Mouse (Mus musculus) liver, adult 2 months (tissue): ENCODE measurements around the gene Pdzd2. TPM values are rescaled to one million over a fixed set of nuclear protein-coding genes. Genes with fewer than 3 reads are reported as not detected.

Source experiments
- DNase-seq: peaks from one replicate; pipeline ENCODE4 v3.0.0-alpha.2; 2011; ENCODE audit warnings: low read depth, low spot score; ENCODE audit errors: extremely low read depth
- H3K27ac ChIP-seq: fragments of 200-500 bp; replicated peaks from 2 replicates; pipeline ENCODE4 v1.5.1; 2012; ENCODE audit warnings: low read depth, mild to moderate bottlenecking, control low read depth, inconsistent platforms, low read length; ENCODE audit not compliant: insufficient read depth
- H3K27me3 ChIP-seq: fragments of 200-500 bp; 2 replicates; pipeline ENCODE4 v1.6.1; 2012; ENCODE audit warnings: mild to moderate bottlenecking, moderate library complexity, low read length, inconsistent platforms; ENCODE audit not compliant: control insufficient read depth, insufficient read depth
- H3K36me3 ChIP-seq: fragments of 200-500 bp; 2 replicates; pipeline ENCODE4 v1.6.1; 2012; ENCODE audit warnings: low read length, inconsistent platforms; ENCODE audit not compliant: control insufficient read depth, insufficient read depth
- H3K4me1 ChIP-seq: fragments of 200-500 bp; 2 replicates; pipeline ENCODE4 v1.6.1; 2011; ENCODE audit warnings: low read length; ENCODE audit not compliant: control insufficient read depth, insufficient read depth
- H3K4me3 ChIP-seq: fragments of 200-500 bp; 2 replicates; pipeline ENCODE4 v1.5.1; 2011; ENCODE audit warnings: low read depth, mild to moderate bottlenecking, control low read depth, low read length, moderate library complexity; ENCODE audit not compliant: insufficient read depth
- H3K79me2 ChIP-seq: fragments of 200-500 bp; 2 replicates; pipeline ENCODE4 v1.6.1; 2012; ENCODE audit warnings: inconsistent platforms, mild to moderate bottlenecking, low read length, moderate library complexity; ENCODE audit not compliant: control insufficient read depth, insufficient read depth
- H3K9ac ChIP-seq: fragments of 200-500 bp; 2 replicates; pipeline ENCODE4 v1.6.1; 2012; ENCODE audit warnings: low read depth, mild to moderate bottlenecking, control low read depth, inconsistent platforms, low read length
- CTCF ChIP-seq: fragments of 200-500 bp; IDR thresholded peaks from 2 replicates; pipeline ENCODE4 v1.5.1; 2011; ENCODE audit warnings: low read depth, low read length, control low read depth
- POLR2A ChIP-seq: fragments of 200-500 bp; IDR thresholded peaks from 2 replicates; pipeline ENCODE4 v1.6.1; 2011; ENCODE audit warnings: low read length, control low read depth; ENCODE audit not compliant: insufficient read depth; ENCODE audit errors: extremely low read depth
- WGBS: fragments of 180-500 bp; shearing (Covaris S2); methylation state at CpG from one replicate; pipeline ENCODE4 v1.1.7; 2018; 5-methylcytosine and 5-hydroxymethylcytosine counted together
- polyA plus RNA-seq: library from polyadenylated mRNA; depleted of rRNA; stranded (reverse); fragments of >200 nt; gene quantifications from 2 replicates; pipeline ENCODE4 v1.2.3, GENCODE M21; 2012
- total RNA-seq: library from RNA; depleted of rRNA; stranded (reverse); fragments of >200 nt; gene quantifications from 2 replicates; pipeline ENCODE4 v1.2.3, GENCODE M21; 2014

Gene Pdzd2
- total and polyA plus RNA-seq, 2 experiments, result 0.11 to 0.74 TPM

DNA sequence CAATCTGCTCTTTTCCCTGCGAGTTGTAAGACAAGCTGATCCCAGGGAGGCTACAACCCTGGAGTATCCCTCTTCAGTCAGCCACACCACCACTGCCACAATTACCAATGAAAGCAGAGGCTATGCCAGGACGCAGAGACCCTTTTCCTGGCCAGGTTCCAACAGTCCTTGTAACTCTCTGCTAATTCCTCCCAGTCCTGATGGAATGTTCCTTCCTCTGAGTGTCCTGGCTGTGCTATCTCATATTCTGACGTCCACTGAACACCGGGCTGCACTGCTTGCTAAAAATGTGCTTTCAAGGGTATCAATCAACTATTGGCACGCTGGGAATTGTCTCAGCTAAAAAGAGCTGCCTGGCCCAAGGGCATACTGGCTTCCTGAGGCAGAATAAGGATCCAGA is 18.7 kb upstream of the Pdzd2 start:
- no peak overlapping the region for H3K27ac ChIP-seq
- 66% methylated on average over 5 of the region's 5 CpGs for WGBS
- no peak overlapping the region for H3K4me3 ChIP-seq
- H3K36me3 ChIP-seq, result no peaks in the 10 kb centered on the region
- H3K79me2 ChIP-seq, result no peaks in the 10 kb centered on the region
- H3K27me3 ChIP-seq, result no peaks in the 10 kb centered on the region
- H3K4me1 ChIP-seq, result no peaks in the 10 kb centered on the region
- no peak for DNase-seq
- TF ChIP-seq CTCF (no peak), POLR2A (no peak)
- H3K9ac ChIP-seq, result no peak overlapping the region

DNA sequence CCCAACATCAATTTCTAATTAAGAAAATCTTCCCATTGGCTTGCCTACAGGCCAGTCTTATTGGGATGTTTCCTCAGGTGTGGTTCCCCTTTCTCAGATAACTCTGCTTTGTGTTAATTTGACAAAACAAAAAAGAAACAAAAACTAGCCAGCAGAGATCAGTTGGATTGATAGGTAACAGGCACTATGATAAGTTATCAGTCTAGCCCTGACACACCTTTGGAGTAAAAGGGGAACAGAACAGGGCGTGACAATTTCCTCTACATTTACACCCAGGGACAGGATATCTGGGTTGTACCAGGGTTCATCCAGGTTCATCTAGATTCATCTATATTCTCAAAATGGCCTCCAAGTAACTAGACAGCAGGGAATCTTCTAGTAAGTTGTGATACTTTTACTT is 18.0 kb upstream of the Pdzd2 start:
- no peaks in the 10 kb centered on the region for H3K36me3 ChIP-seq
- H3K4me3 ChIP-seq, result no peak overlapping the region
- H3K9ac ChIP-seq, result no peak overlapping the region
- no peak for DNase-seq
- TF ChIP-seq POLR2A, result no peak
- TF ChIP-seq CTCF, result no peak
- H3K27ac ChIP-seq, result no peak overlapping the region
- 78% methylated on average over 1 of the region's 1 CpGs for WGBS
- no peaks in the 10 kb centered on the region for H3K4me1 ChIP-seq
- H3K79me2 ChIP-seq, result no peaks in the 10 kb centered on the region
- H3K27me3 ChIP-seq, result no peaks in the 10 kb centered on the region

DNA sequence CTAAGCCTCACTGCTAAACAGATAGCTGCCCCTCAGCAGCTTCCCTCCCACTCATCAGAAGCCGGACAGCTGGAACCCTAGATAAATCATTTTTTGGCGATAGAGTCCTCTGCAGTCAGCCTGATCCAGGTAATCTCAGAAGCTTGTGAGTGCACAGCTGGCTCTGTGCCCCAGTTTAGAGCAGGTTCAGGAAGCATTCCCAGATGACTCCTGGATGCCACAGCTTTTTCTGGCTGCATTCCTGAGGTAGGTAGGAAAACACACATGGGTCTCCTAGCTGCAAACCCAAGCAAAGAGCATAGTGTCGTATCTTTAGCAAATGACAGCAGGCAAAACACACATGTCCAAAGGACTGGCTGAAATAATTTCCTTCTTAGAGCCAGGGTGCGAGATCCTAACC is 13.5 kb upstream of the Pdzd2 start:
- Histone ChIP-seq H3K27me3 (no peaks in the 10 kb centered on the region), H3K4me1 (no peaks in the 10 kb centered on the region), H3K36me3 (no peaks in the 10 kb centered on the region), H3K79me2 (no peaks in the 10 kb centered on the region), H3K9ac (no peak overlapping the region), H3K4me3 (no peak overlapping the region), H3K27ac (no peak overlapping the region)
- 36% methylated on average over 4 of the region's 4 CpGs for WGBS
- TF ChIP-seq POLR2A (no peak), CTCF (no peak)
- no peak for DNase-seq

DNA sequence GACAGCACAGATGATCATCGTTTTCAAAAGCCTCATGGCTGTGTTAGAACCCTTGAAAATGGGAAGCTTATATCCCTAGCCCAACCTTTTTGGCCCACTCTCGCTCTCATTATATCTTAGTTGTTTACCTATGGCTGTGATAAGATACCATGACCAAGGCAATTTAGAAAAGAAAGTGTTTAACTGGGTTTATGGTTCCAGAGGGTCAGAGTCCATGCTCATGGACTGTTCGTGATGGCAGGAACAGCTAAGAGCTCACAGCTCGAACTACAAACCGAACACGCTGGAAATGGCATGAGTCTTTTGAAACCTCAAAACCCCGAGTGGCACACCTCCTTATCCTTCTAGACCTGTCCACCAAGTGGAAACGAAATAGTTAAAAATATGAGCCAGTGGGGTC is 11.2 kb upstream of the Pdzd2 start:
- WGBS, result 76% methylated on average over 8 of the region's 8 CpGs
- Histone ChIP-seq H3K27ac (no peak overlapping the region), H3K36me3 (no peaks in the 10 kb centered on the region), H3K9ac (no peak overlapping the region), H3K79me2 (no peaks in the 10 kb centered on the region), H3K4me1 (no peaks in the 10 kb centered on the region), H3K4me3 (no peak overlapping the region), H3K27me3 (no peaks in the 10 kb centered on the region)
- no peak for TF ChIP-seq POLR2A
- TF ChIP-seq CTCF, result no peak
- DNase-seq, result no peak

DNA sequence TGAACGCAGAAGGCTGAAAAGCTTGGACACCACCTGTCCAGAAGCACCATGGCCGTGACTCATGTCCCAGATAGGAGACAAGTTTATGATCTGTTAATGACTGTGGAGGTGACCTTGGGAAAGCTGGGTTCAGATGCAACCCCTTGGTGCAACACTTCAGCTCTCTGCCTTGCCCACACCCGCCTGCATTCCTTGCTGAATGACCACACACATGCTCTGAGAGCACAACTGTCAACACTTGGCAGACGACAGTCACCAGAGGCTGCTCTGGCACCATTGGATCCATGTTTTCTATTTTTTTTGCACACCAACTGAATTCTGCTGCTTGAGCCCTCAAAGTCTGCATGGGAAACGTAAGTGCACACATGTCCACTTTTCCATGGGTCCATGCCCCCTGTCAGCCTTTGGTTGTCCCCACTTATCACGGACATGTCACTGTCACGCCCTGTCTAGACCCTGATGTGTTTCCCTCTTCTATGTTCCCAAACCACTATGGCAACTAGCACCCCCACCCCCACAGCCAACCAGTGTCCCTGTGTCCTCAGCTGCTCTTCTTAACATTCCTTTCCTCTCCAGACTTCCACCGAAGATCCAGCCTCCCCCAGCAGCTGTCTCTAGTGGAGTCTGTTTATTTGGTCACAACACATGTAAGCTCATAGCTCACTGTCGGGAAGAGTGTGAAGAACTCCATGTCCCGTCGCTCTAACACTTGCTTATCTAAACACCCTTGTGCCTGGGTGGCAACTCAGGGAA is 10.0 kb upstream of the Pdzd2 start:
- Histone ChIP-seq H3K27ac (no peak overlapping the region), H3K27me3 (no peaks in the 10 kb centered on the region), H3K9ac (no peak overlapping the region), H3K36me3 (no peaks in the 10 kb centered on the region), H3K79me2 (no peaks in the 10 kb centered on the region), H3K4me1 (no peaks in the 10 kb centered on the region), H3K4me3 (no peak overlapping the region)
- no peak for DNase-seq
- 69% methylated on average over 11 of the region's 11 CpGs for WGBS
- TF ChIP-seq CTCF, result no peak
- no peak for TF ChIP-seq POLR2A

DNA sequence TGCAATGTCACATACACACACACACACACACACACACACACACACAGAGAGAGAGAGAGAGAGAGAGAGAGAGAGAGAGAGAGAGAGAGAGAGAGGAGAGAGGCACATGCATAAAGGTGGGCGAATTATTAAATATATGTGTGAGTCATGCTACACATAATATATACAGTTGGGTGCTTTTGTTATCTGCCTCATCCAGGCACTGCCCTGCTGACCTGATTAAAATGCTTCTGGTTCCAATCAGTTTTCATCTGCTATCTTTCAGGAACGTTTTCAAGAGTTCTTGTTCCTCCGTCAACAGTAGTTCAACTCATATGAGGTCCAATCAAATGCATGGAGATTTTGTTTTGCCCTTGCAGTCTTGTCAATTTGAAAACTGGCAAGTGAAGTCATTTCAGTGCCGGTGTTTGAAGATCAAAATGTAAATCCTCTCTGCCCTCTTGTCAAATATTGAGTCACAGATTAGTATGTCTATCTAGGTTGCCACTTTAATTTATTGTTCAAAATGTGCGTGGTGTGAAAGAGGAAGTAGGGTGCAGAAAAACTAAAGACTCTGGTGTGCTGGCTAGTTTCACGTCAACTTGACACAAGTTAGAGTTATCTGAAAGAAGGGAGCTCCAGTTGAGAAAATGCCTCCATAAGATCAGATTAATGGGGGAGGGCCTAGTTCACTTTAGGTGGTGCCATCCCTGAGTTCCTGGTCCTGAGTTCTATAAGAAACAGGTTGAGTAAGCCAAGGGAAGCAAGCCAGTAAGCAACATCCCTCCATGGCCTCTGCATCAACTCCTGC is 2.6 kb upstream of the Pdzd2 start:
- DNase-seq, result no peak
- H3K27me3 ChIP-seq, result peaks cover 5% of the 10 kb centered on the region; the same call in 1 of the 2 replicates
- 83% methylated on average over 6 of the region's 6 CpGs for WGBS

More for the DNA sequence above, 2.6 kb upstream of the Pdzd2 start:
- Histone ChIP-seq H3K4me1 (no peaks in the 10 kb centered on the region), H3K27ac (no peak overlapping the region), H3K36me3 (no peaks in the 10 kb centered on the region), H3K79me2 (no peaks in the 10 kb centered on the region), H3K9ac (no peak overlapping the region), H3K4me3 (no peak overlapping the region)
- TF ChIP-seq POLR2A (no peak), CTCF (no peak)
